Mouse (Mus musculus): Measurements from ENCODE around the gene Acad12. TPM values are rescaled to one million over a fixed set of nuclear protein-coding genes. Genes with fewer than 3 reads are reported as not detected.
"Not testable (repeated sequence)": the region's sequence is repeated elsewhere in the genome, so short reads cannot be mapped to it uniquely, and the experiment has no call there.

The Acad12 gene
- polyA plus RNA-seq, 1 experiment from 2014 or later, result 1.2 TPM

DNA sequence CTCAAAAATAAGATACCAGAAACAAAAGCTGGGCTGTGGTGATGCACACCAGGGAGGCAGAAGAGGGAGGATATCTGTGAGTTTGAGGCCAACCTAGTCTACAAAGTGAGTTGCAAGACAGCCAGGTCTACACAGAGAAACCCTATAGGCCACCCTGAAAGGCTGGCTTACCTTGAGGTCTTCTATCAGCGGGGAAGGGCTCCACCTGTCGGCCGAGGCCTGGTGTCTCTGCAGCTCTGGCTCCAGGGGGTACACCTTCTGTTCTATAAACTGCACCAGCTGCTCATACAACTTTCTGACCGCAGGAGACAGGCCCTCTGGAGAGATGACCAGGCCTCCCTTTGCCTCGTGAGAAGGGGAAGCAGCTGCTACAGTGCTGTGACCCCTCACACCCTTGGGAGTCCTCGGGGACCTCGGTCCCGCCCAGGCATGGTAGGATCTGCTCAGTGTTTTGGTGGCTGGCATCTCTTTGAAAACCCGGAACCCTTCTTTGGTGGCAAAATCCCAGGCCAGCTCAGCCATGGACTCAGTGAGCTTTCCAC is 12.4 kb upstream of the Acad12 start:
- H3K4me3 ChIP-seq (replicated peaks; ENCODE audit: low read depth, low read length); H3K27me3 ChIP-seq (ENCODE audit: control insufficient read depth, insufficient read depth, low read length); H3K36me3 ChIP-seq (ENCODE audit: control insufficient read depth, insufficient read depth, low read length); H3K9me3 ChIP-seq (ENCODE audit: control insufficient read depth, low read length); H3K4me1 ChIP-seq (ENCODE audit: control insufficient read depth, insufficient read depth, low read length); ATAC-seq (ENCODE audit: low FRiP score, low TSS enrichment); H3K9ac ChIP-seq (replicated peaks; ENCODE audit: low read length); H3K27ac ChIP-seq (replicated peaks; ENCODE audit: low read depth, low read length); DNase-seq; H3K4me2 ChIP-seq (ENCODE audit: low read length): not testable (repeated sequence)
- 64% methylated on average over 9 of the region's 9 CpGs for WGBS

DNA sequence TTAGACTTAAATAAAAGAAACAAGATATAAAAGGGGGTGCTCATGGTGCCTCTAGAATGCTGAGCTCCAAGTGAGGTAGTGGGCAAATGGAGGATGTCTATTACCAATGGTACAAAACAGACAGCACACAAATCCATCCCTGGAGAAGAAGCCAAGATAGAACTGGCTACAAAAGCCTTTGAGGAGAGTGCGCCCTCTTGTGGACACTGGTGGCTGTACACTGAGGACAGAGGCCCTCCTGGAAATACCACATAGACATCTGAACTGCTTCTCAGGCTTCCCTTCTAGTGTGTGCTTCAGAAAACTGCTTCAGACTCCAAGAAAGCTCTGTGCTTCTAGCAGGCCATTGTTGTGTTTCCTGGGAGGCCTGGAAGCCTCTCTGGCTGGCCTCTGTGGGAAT is 9.1 kb upstream of the Acad12 start:
- 0% methylated on average over 1 of the region's 1 CpGs for WGBS
- Histone ChIP-seq H3K9ac (replicated peaks; ENCODE audit: low read length) (no peak overlapping the region), H3K4me3 (replicated peaks; ENCODE audit: low read depth, low read length) (no peak overlapping the region), H3K9me3 (ENCODE audit: control insufficient read depth, low read length) (no peaks in the 10 kb centered on the region), H3K27me3 (ENCODE audit: control insufficient read depth, insufficient read depth, low read length) (no peaks in the 10 kb centered on the region), H3K27ac (replicated peaks; ENCODE audit: low read depth, low read length) (no peak overlapping the region), H3K36me3 (ENCODE audit: control insufficient read depth, insufficient read depth, low read length) (no peaks in the 10 kb centered on the region), H3K4me2 (ENCODE audit: low read length) (no peak overlapping the region), H3K4me1 (ENCODE audit: control insufficient read depth, insufficient read depth, low read length) (0 out of 2 replicates have a peak, but pooled peaks cover 3% of the 10 kb centered on the region)
- ATAC-seq (ENCODE audit: low FRiP score, low TSS enrichment) (no peak), DNase-seq (peak; percentile 75)

DNA sequence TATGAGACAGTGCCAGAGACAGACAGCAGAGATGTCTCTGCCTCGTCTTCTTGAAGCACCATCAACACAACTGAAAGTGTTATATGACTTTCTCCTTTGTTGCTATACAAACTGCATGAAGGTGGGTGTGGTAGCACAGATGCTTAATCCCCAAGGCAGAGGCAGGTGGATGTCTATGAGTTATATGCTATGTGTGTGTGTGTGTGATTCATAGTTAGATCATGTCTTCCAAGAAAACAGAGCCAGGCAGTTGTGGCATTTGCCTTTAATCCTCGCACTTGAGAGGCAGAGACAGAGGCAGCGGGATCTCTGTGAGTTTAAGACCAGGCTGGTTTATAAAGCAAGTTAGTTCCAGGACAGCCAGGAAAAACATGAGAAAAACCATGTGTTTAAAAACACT is 4.5 kb upstream of the Acad12 start:
- ATAC-seq (ENCODE audit: low FRiP score, low TSS enrichment) (no peak), DNase-seq (no peak)
- H3K27ac ChIP-seq (replicated peaks; ENCODE audit: low read depth, low read length), result no peak overlapping the region
- H3K4me2 ChIP-seq (ENCODE audit: low read length), result no peak overlapping the region
- H3K36me3 ChIP-seq (ENCODE audit: control insufficient read depth, insufficient read depth, low read length), result no peaks in the 10 kb centered on the region
- 96% methylated on average over 3 of the region's 3 CpGs for WGBS
- no peak overlapping the region for H3K4me3 ChIP-seq (replicated peaks; ENCODE audit: low read depth, low read length)
- no peaks in the 10 kb centered on the region for H3K9me3 ChIP-seq (ENCODE audit: control insufficient read depth, low read length)
- peaks cover 7% of the 10 kb centered on the region; the same call in 1 of the 2 replicates for H3K4me1 ChIP-seq (ENCODE audit: control insufficient read depth, insufficient read depth, low read length)
- H3K27me3 ChIP-seq (ENCODE audit: control insufficient read depth, insufficient read depth, low read length), result no peaks in the 10 kb centered on the region
- H3K9ac ChIP-seq (replicated peaks; ENCODE audit: low read length), result no peak overlapping the region

DNA sequence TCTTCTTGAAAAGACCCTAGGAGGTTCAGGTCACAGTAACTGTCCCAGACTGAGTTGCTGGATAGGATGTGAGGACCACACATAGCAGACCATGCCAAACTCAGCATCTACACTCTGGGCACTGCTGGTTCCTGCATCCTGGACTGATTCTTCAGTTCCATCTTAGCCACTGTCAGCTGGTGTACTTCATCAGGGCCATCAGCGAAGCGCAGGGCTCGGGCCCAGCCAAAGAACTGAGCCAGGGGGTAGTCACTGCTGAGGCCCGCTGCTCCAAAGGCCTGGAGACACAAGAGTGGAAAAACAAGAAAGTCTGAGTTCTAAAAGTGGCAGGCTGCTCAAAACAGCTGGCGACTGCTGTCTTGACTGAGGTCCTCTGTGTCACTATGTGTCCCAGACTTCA is 2.4 kb upstream of the Acad12 start:
- Histone ChIP-seq H3K9me3 (ENCODE audit: control insufficient read depth, low read length) (no peaks in the 10 kb centered on the region), H3K36me3 (ENCODE audit: control insufficient read depth, insufficient read depth, low read length) (no peaks in the 10 kb centered on the region), H3K27me3 (ENCODE audit: control insufficient read depth, insufficient read depth, low read length) (no peaks in the 10 kb centered on the region), H3K4me2 (ENCODE audit: low read length) (no peak overlapping the region), H3K4me3 (replicated peaks; ENCODE audit: low read depth, low read length) (no peak overlapping the region), H3K4me1 (ENCODE audit: control insufficient read depth, insufficient read depth, low read length) (peaks cover 10% of the 10 kb centered on the region; the same call in 1 of the 2 replicates), H3K27ac (replicated peaks; ENCODE audit: low read depth, low read length) (no peak overlapping the region), H3K9ac (replicated peaks; ENCODE audit: low read length) (no peak overlapping the region)
- 96% methylated on average over 5 of the region's 5 CpGs for WGBS
- DNase-seq (no peak), ATAC-seq (ENCODE audit: low FRiP score, low TSS enrichment) (no peak)

DNA sequence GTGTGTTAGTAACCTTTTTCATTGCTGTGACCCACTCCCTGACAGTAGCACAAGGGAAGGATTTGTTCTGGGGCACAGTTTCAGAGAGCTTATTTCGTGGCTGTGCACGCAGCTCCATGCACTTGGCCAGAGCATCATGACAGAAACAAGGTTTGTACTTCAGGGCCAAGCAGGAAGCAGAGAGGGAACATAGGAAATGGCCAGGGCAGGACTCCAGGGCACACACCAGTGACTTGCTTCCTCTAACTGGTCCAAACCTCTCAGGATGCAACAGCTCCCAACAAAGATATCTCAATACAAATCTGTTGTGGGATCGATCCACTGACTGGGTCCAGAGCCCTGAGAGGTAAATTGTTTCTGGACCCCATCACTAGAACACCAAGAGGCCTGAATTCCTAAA is 3.8 kb downstream of the Acad12 start:
- H3K9me3 ChIP-seq (ENCODE audit: control insufficient read depth, low read length); H3K4me2 ChIP-seq (ENCODE audit: low read length); H3K4me3 ChIP-seq (replicated peaks; ENCODE audit: low read depth, low read length); H3K4me1 ChIP-seq (ENCODE audit: control insufficient read depth, insufficient read depth, low read length); DNase-seq; H3K27me3 ChIP-seq (ENCODE audit: control insufficient read depth, insufficient read depth, low read length); H3K9ac ChIP-seq (replicated peaks; ENCODE audit: low read length); ATAC-seq (ENCODE audit: low FRiP score, low TSS enrichment); H3K36me3 ChIP-seq (ENCODE audit: control insufficient read depth, insufficient read depth, low read length); H3K27ac ChIP-seq (replicated peaks; ENCODE audit: low read depth, low read length): not testable (repeated sequence)
- WGBS, result 82% methylated on average over 3 of the region's 3 CpGs

DNA sequence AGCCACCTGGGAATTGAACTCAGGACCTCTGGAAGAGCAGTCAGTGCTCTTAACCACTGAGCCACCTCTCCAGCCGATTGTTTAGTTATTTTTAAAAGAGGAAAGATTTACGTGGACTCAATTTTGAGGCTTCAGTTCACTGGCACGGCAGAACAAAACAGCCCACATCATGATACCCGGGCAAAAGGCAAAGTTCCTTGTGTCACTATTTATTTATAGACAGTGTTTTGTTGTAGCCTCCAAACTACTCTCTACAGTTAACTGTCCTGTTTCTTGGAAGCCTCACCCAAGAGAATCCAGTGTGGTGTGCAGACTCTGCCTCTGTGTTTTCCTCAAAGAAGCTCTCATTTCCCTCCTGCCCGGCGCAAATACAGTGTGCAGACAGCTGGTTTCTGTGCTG is 6.7 kb downstream of the Acad12 start:
- Histone ChIP-seq H3K27me3 (ENCODE audit: control insufficient read depth, insufficient read depth, low read length) (no peaks in the 10 kb centered on the region), H3K9ac (replicated peaks; ENCODE audit: low read length) (no peak overlapping the region), H3K27ac (replicated peaks; ENCODE audit: low read depth, low read length) (no peak overlapping the region), H3K4me1 (ENCODE audit: control insufficient read depth, insufficient read depth, low read length) (no peaks in the 10 kb centered on the region), H3K36me3 (ENCODE audit: control insufficient read depth, insufficient read depth, low read length) (no peaks in the 10 kb centered on the region), H3K4me2 (ENCODE audit: low read length) (no peak overlapping the region), H3K4me3 (replicated peaks; ENCODE audit: low read depth, low read length) (no peak overlapping the region), H3K9me3 (ENCODE audit: control insufficient read depth, low read length) (no peaks in the 10 kb centered on the region)
- ATAC-seq (ENCODE audit: low FRiP score, low TSS enrichment) (no peak), DNase-seq (no peak)
- 89% methylated on average over 6 of the region's 6 CpGs for WGBS

DNA sequence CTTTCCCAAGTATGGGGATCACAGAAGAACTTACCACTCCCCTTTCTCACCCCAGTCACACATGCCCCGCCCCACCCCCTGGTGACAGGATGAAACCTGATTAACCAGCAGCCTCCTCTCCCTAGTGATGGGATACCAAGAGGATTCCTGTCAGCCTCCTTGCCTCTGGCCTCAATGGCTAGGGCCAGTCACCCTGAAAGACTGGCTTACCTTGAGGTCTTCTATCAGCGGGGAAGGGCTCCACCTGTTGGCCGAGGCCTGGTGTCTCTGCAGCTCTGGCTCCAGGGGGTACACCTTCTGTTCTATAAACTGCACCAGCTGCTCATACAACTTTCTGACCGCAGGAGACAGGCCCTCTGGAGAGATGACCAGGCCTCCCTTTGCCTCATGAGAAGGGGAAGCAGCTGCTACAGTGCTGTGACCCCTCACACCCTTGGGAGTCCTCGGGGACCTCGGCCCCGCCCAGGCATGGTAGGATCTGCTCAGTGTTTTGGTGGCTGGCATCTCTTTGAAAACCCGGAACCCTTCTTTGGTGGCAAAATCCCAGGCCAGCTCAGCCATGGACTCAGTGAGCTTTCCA is 9.1 kb downstream of the Acad12 start:
- not testable (repeated sequence) for H3K36me3 ChIP-seq (ENCODE audit: control insufficient read depth, insufficient read depth, low read length); ATAC-seq (ENCODE audit: low FRiP score, low TSS enrichment); H3K9me3 ChIP-seq (ENCODE audit: control insufficient read depth, low read length); DNase-seq; H3K4me1 ChIP-seq (ENCODE audit: control insufficient read depth, insufficient read depth, low read length); H3K4me2 ChIP-seq (ENCODE audit: low read length); H3K27ac ChIP-seq (replicated peaks; ENCODE audit: low read depth, low read length); H3K27me3 ChIP-seq (ENCODE audit: control insufficient read depth, insufficient read depth, low read length); H3K9ac ChIP-seq (replicated peaks; ENCODE audit: low read length); H3K4me3 ChIP-seq (replicated peaks; ENCODE audit: low read depth, low read length)
- WGBS, result 50% methylated on average over 7 of the region's 8 CpGs

DNA sequence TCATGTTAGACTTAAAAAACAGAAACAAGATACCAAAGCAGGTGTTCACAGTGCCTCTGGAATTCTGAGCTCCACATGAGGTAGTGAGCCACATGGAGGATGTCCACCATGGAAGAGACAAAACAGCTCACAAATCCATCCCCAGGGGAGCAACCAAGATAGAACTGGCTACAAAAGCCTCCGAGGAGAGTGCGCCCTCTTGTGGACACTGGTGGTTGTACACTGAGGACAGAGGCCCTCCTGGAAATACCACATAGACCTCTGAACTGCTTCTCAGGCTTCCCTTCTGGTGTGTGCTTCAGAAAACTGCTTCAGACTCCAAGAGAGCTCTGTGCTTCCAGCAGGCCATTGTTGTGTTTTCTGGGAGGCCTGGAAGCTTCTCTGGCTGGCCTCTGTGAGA is 12.6 kb downstream of the Acad12 start:
- H3K9me3 ChIP-seq (ENCODE audit: control insufficient read depth, low read length), result no peaks in the 10 kb centered on the region
- no peak overlapping the region for H3K4me3 ChIP-seq (replicated peaks; ENCODE audit: low read depth, low read length)
- H3K4me1 ChIP-seq (ENCODE audit: control insufficient read depth, insufficient read depth, low read length), result 0 out of 2 replicates have a peak, but pooled peaks cover 2% of the 10 kb centered on the region
- WGBS, result 2% methylated on average over 2 of the region's 2 CpGs
- DNase-seq (peak; percentile 79), ATAC-seq (ENCODE audit: low FRiP score, low TSS enrichment) (no peak)
- no peaks in the 10 kb centered on the region for H3K27me3 ChIP-seq (ENCODE audit: control insufficient read depth, insufficient read depth, low read length)
- no peaks in the 10 kb centered on the region for H3K36me3 ChIP-seq (ENCODE audit: control insufficient read depth, insufficient read depth, low read length)
- no peak overlapping the region for H3K4me2 ChIP-seq (ENCODE audit: low read length)
- H3K9ac ChIP-seq (replicated peaks; ENCODE audit: low read length), result no peak overlapping the region
- no peak overlapping the region for H3K27ac ChIP-seq (replicated peaks; ENCODE audit: low read depth, low read length)

DNA sequence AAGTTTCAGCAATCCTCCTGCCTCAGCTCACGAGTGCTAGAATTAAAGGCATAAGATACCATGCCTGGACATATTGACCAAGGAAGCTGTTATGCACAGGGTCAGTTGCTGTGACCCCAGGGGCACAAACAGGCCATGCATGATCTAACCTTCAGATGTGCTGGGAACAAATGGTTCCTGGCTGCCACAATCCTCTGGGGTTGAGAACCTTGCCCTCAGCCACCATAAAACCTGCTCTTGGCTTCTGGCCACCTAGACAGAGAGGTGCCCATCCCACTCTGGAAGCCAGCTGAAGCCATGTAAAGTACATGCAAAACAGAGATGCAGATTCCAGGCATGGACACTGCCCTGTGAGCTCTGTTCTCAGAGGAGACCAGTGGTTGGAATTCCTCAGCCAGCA is 14.9 kb downstream of the Acad12 start:
- H3K4me1 ChIP-seq (ENCODE audit: control insufficient read depth, insufficient read depth, low read length); DNase-seq; H3K9me3 ChIP-seq (ENCODE audit: control insufficient read depth, low read length); ATAC-seq (ENCODE audit: low FRiP score, low TSS enrichment); H3K4me3 ChIP-seq (replicated peaks; ENCODE audit: low read depth, low read length); H3K9ac ChIP-seq (replicated peaks; ENCODE audit: low read length); H3K4me2 ChIP-seq (ENCODE audit: low read length); H3K36me3 ChIP-seq (ENCODE audit: control insufficient read depth, insufficient read depth, low read length); H3K27ac ChIP-seq (replicated peaks; ENCODE audit: low read depth, low read length); H3K27me3 ChIP-seq (ENCODE audit: control insufficient read depth, insufficient read depth, low read length): not testable (repeated sequence)
- 78% methylated on average over 1 of the region's 1 CpGs for WGBS
